Mouse (Mus musculus): ENCODE measurements around the gene Gm10638.

Gm10638 gene

DNA sequence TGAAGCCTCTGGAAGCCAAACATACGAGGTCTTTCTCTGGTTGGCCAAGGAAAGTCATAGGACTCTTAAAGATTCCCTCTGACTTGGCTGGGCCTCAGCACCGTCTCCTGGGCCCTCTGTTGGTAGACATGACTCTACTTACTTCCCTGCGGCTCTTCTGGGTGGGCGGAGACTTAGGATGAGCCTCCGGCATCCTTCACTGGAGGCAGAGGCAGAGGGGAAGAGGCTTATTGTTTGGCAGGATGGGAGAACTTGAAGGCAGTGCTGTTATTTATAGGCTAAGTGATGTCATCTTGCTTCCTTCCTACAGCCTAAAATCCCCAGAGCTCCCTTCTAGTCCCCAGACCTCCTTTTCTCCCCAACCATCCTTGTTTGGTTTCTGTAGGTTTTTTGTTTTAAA is 41.0 kb downstream of the Gm10638 start:
- DNase-seq (ENCODE audit: low spot score), result no peak

DNA sequence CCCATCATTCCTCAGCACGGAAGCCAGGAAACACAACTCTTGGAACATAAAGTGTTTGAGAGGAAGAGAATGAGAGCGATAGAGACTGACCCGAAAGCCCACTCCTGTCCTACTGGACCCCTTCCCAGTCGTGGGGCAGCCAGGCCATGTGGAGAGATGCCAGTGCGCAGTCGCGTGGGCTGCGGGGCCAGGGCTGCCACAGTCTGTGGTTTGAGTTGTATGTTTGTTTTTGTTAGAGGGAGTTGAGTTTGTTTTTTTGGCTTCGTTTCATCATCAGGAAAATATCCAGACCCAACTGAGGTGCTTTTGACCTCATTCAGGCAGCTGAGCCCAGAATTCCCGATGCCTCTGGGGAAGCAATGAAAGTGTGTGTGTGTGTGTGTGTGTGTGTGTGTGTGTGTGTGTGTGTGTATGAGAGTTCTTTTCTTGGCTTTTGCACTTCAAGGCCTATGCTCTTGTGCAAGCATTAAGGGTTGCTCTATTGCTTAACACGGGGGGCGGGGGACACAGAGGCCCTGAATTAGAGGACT is 42.5 kb downstream of the Gm10638 start:
- DNase-seq (ENCODE audit: low spot score), result peak; percentile 43

DNA sequence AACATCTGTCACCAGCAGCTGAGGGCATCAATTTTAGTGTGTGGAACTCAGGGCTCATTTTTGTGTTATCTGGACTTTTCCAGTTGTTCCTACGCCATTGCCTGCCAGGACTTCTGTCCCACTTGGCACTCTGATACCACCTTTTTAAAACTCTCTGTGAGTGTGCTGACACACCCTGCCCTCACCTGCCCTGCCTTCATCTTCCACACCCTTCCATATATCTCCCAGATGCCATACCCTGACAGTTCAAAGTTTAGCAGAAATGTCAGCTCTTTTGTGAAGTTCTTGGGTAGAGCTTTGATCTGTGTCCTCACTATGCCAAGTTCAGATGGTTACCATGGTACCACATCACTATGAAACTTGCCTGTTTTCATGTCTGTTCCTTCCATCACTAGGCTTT is 44.1 kb downstream of the Gm10638 start:
- DNase-seq (ENCODE audit: low spot score), result no peak

DNA sequence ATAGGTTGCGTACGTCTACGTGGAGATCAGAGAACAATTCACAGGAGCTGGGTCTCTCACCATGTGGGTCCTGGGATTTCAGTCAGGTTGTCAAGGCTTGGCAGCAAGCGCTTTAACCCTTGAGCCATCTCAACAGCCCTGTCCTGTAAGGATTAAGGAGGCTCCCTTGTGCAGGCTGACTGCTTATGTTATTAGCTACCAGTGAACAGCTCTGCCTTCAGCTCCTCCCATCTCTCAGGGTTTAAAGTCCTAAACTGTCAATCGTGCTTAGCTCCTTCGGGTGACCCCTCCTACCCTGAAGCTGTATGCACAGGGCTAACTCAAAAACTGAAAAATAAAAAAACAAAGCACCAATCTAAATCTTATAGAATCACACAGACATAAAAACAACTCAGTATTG is 46.0 kb downstream of the Gm10638 start:
- DNase-seq (ENCODE audit: low spot score), result no peak

DNA sequence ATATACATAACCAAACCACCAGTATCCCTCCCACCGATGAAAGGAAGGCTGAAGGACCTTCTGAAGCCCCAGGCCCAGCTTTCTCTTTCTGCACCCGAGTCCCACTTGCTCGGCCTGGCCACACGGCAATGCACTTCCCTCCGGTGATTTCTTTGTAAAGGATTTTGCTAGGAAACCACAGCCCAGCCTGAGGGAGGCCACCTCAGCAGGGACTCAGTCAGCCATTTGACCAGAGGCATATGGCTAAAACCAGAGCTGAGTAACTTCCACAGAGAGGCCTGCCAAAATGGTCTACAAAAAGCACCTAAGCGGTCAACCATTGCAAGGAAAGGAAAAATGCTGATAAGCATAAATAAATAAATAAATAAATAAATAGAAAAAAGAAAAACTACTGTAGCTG is 49.2 kb downstream of the Gm10638 start:
- no peak for DNase-seq (ENCODE audit: low spot score)

All from ovary, postnatal 10 days (tissue).